Mouse (Mus musculus) MEL (cell line): ENCODE measurements around the gene Lrrn3.

ENCODE experiments used
- CTCF ChIP-seq, 3 experiments: IDR thresholded peaks in 2 of 3; conservative IDR thresholded peaks in 1 of 3; 2 replicates each; pipeline ENCODE4 v1.5.1; 2011 to 2012; ENCODE audit warnings: low read length in 3 of 3, low read depth in 2 of 3, mild to moderate bottlenecking in 2 of 3, improper control_type of control experiment in 1 of 3, inconsistent platforms in 1 of 3, mixed read lengths in 1 of 3, moderate library complexity in 1 of 3; ENCODE audit not compliant: control insufficient read depth in 1 of 3, insufficient read depth in 1 of 3, poor library complexity in 1 of 3, severe bottlenecking in 1 of 3
- EP300 ChIP-seq, 2 experiments: IDR thresholded peaks; 2 replicates each; pipeline ENCODE4 v1.6.1; 2011; ENCODE audit warnings: improper control_type of control experiment in 2 of 2, low read length in 2 of 2, low read depth in 1 of 2, mild to moderate bottlenecking in 1 of 2
- POLR2A ChIP-seq, 2 experiments: IDR thresholded peaks; 2 replicates each; pipeline ENCODE4 v1.6.1; 2011 to 2012; ENCODE audit warnings: low read length in 2 of 2, mild to moderate bottlenecking in 2 of 2, control low read depth in 1 of 2, improper control_type of control experiment in 1 of 2, low read depth in 1 of 2, moderate library complexity in 1 of 2; ENCODE audit not compliant: control insufficient read depth in 1 of 2, insufficient read depth in 1 of 2, poor library complexity in 1 of 2
- ZC3H11A ChIP-seq: IDR thresholded peaks from 2 replicates; pipeline ENCODE4 v1.6.1; 2012; ENCODE audit warnings: low read depth, mild to moderate bottlenecking, inconsistent platforms, low read length, improper control_type of control experiment

- no peak for TF ChIP-seq POLR2A (IDR thresholded peaks at IDR 0.05; ENCODE audit: control insufficient read depth in 1 of 2, insufficient read depth in 1 of 2, low read depth in 1 of 2, low read length in 2 of 2, poor library complexity in 1 of 2)
- no peak for TF ChIP-seq ZC3H11A
- TF ChIP-seq CTCF (IDR thresholded peaks at IDR 0.05 in 2 of 3, conservative IDR thresholded peaks at IDR 0.05 in 1 of 3; ENCODE audit: control insufficient read depth in 1 of 3, insufficient read depth in 1 of 3, low read depth in 2 of 3, low read length in 3 of 3, poor library complexity in 1 of 3, severe bottlenecking in 1 of 3) = no peak
- no peak for TF ChIP-seq EP300 (IDR thresholded peaks at IDR 0.05; ENCODE audit: low read depth in 1 of 2, low read length in 2 of 2)
These were observed 32.7 kb upstream of the Lrrn3 start for GRCm38 (mm10) chr12:41518897-41519296.
